In the genomic region with DNA sequence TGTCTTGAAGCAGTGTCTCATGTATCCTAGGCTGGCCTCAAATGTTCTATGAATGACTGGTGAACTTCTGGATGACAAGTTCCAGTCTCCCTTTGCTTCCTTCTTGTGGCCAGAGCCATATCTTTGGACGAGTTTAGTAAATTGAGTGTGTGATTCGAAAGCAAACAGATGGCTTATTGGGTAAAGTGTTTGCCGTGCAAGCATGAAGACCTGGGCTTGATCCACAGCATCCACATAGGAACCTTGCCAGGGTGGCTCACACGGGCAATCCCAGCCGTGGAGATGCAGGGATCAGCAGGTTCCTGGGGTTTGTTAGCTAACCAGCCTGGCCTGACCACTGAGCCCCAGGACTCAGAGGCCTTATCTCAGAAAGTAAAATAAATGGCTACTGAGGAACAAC, we compare ENCODE assay signal across 22 mouse cellular contexts. TPM values are rescaled to one million over a fixed set of nuclear protein-coding genes. Genes with fewer than 3 reads are reported as not detected.
DNase-seq lines count a peak whose midpoint lies in the region; ATAC-seq and TF ChIP-seq lines count a peak whose summit lies in the region.
"Had no signal": no experiment of that assay in that cellular context is flagged by ENCODE, and none has a peak within 500 bp of the region (broad histone marks: within the 10 kb centered on the region; RNA-seq: fewer than 3 reads in every experiment).

No protein-coding gene starts in this region.

- DNase-seq in liver, adult 2 months (ENCODE audit: extremely low read depth, low read depth, low spot score): peak; percentile 96
- no peak for DNase-seq in liver, postnatal 0 days
- DNase-seq: adrenal gland, adult 8-10 months; B cell, adult 2 months; cerebellum, adult 11 months had no signal

- H3K27me3 ChIP-seq in liver, adult 2 months (ENCODE audit: control insufficient read depth, insufficient read depth, low read length): no peaks in the 10 kb centered on the region
- peaks cover 13% of the 10 kb centered on the region for H3K27me3 ChIP-seq in liver, postnatal 0 days (ENCODE audit: insufficient read depth, low read length)
- H3K27me3 ChIP-seq: Patski had no signal

- peaks cover 42% of the 10 kb centered on the region for H3K4me1 ChIP-seq in liver, adult 2 months (ENCODE audit: control insufficient read depth, insufficient read depth, low read length)
- peaks cover 22% of the 10 kb centered on the region for H3K4me1 ChIP-seq in liver, postnatal 0 days (ENCODE audit: insufficient read depth)

- peaks cover 9% of the 10 kb centered on the region for H3K79me2 ChIP-seq in liver, adult 2 months (ENCODE audit: control insufficient read depth, insufficient read depth, low read length)

- H3K36me3 ChIP-seq in liver, adult 2 months (ENCODE audit: control insufficient read depth, insufficient read depth, low read length): no peaks in the 10 kb centered on the region
- H3K36me3 ChIP-seq in liver, postnatal 0 days (replicated peaks; ENCODE audit: insufficient read depth, low read length): no peaks in the 10 kb centered on the region
- H3K36me3 ChIP-seq: G1E had no signal

- no peak overlapping the region for H3K4me3 ChIP-seq in liver, adult 2 months (ENCODE audit: insufficient read depth, low read depth, low read length)
- H3K4me3 ChIP-seq in liver, postnatal 0 days (ENCODE audit: low read depth, low read length): no peak overlapping the region

- H3K27ac ChIP-seq in liver, adult 2 months (replicated peaks; ENCODE audit: insufficient read depth, low read depth, low read length): peak overlapping the region; percentile 95
- H3K27ac ChIP-seq in liver, postnatal 0 days (ENCODE audit: low read depth): no peak overlapping the region

- TF ChIP-seq POLR2A in liver, adult 2 months (IDR thresholded peaks at IDR 0.05; ENCODE audit: extremely low read depth, insufficient read depth, low read length): no peak

- TF ChIP-seq EP300 in liver, postnatal 0 days (IDR thresholded peaks at IDR 0.05; ENCODE audit: low read depth): no peak

- no peak overlapping the region for H3K4me2 ChIP-seq in liver, postnatal 0 days (ENCODE audit: low read depth, low read length)

- WGBS in liver, adult 2 months: 27% methylated on average over 5 of the region's 5 CpGs
- 73% methylated on average over 5 of the region's 5 CpGs for WGBS in liver, postnatal 0 days (ENCODE audit: insufficient replicate concordance)

- H3K9me3 ChIP-seq in liver, postnatal 0 days (ENCODE audit: low read length): no peaks in the 10 kb centered on the region
- H3K9me3 ChIP-seq: G1E had no signal

- no peak for ATAC-seq in liver, postnatal 0 days
- ATAC-seq: activated CD4-positive, CD25-positive, alpha-beta regulatory T cell, adult 4 months; CD4-positive, CD25-positive, alpha-beta regulatory T cell, adult 4 months; Patski had no signal

- H3K9ac ChIP-seq in liver, adult 2 months (ENCODE audit: low read depth, low read length): 0 out of 2 replicates have a peak overlapping the region, but pooled peaks have one; percentile 16
- no peak overlapping the region for H3K9ac ChIP-seq in liver, postnatal 0 days (replicated peaks)

- TF ChIP-seq CTCF in liver, adult 2 months (IDR thresholded peaks at IDR 0.05; ENCODE audit: low read depth, low read length): no peak
- no peak for TF ChIP-seq CTCF in liver, postnatal 0 days (IDR thresholded peaks at IDR 0.05; ENCODE audit: low read depth)

RNA-seq across cellular contexts. Expression of gene Gm10447, which starts 3.9 kb away (rescaled TPM):
- total RNA-seq in liver, adult 2 months (2014; rRNA removed): 0.46 and 0.60 TPM in 2 replicates
- 1.3 and 2.5 TPM in 2 replicates for polyA plus RNA-seq in liver, adult 2 months (2012; rRNA removed)
- 0.06 and 0.25 TPM in 2 replicates for polyA plus RNA-seq in liver, postnatal 0 days (2015; fragmentation: Nextera tagmentation; extraction: Ambion mirVana)
- total RNA-seq: adrenal gland, adult 2 months; adrenal gland, postnatal 14 days; CH12.LX; ES-E14; G1E; MEL had no signal
- polyA plus RNA-seq: adrenal gland, adult 2 months; brain, embryonic 14.5 days; C2C12; CD4-positive, CD25-positive, alpha-beta regulatory T cell, adult 4 months; cerebellum, adult 2 months; G1E; Patski had no signal

RNA-seq across cellular contexts. Expression of gene Shroom1, which starts 4.0 kb away (rescaled TPM):
- 12.8 and 15.4 TPM in 2 replicates for total RNA-seq in liver, adult 2 months (2014; rRNA removed)
- 36.6 and 43.4 TPM in 2 replicates for polyA plus RNA-seq in liver, adult 2 months (2012; rRNA removed)
- polyA plus RNA-seq in liver, postnatal 0 days (2015; fragmentation: Nextera tagmentation; extraction: Ambion mirVana): 5.5 TPM in 2 replicates
- total RNA-seq: CH12.LX, MEL had no signal
- polyA plus RNA-seq: CD4-positive, CD25-positive, alpha-beta regulatory T cell, adult 4 months; G1E; Patski had no signal

RNA-seq across cellular contexts. Expression of gene Gm9837, which starts 17.2 kb away (rescaled TPM):
- not detected in 2 replicates for total RNA-seq in liver, adult 2 months (2014; rRNA removed)
- not detected in 2 replicates for polyA plus RNA-seq in liver, adult 2 months (2012; rRNA removed)
- not detected in 2 replicates for polyA plus RNA-seq in liver, postnatal 0 days (2015; fragmentation: Nextera tagmentation; extraction: Ambion mirVana)
- total RNA-seq: adrenal gland, adult 18-20 months; adrenal gland, adult 2 months; adrenal gland, adult 8-10 months; adrenal gland, postnatal 10 days; adrenal gland, postnatal 14 days; adrenal gland, postnatal 25 days; adrenal gland, postnatal 36 days; adrenal gland, postnatal 4 days; CH12.LX; ES-E14; MEL had no signal
- polyA plus RNA-seq: activated CD4-positive, CD25-positive, alpha-beta regulatory T cell, adult 4 months; adrenal gland, adult 2 months; brain, embryonic 14.5 days; C2C12; CD4-positive, CD25-positive, alpha-beta regulatory T cell, adult 4 months; cerebellum, adult 2 months; G1E; Patski had no signal

RNA-seq across cellular contexts. Expression of gene Gdf9, which starts 22.2 kb away (rescaled TPM):
- 0.09 and 0.34 TPM in 2 replicates for total RNA-seq in liver, adult 2 months (2014; rRNA removed)
- 0.21 and 0.47 TPM in 2 replicates for polyA plus RNA-seq in liver, adult 2 months (2012; rRNA removed)
- polyA plus RNA-seq in liver, postnatal 0 days (2015; fragmentation: Nextera tagmentation; extraction: Ambion mirVana): 0.15 and 0.18 TPM in 2 replicates
- polyA plus RNA-seq: CD4-positive, CD25-positive, alpha-beta regulatory T cell, adult 4 months had no signal

RNA-seq across cellular contexts. Expression of gene Uqcrq, which starts 22.4 kb away (rescaled TPM):
- total RNA-seq in liver, adult 2 months (2014; rRNA removed): 256 TPM in 2 replicates
- polyA plus RNA-seq in liver, adult 2 months (2012; rRNA removed): 1,230 and 1,408 TPM in 2 replicates
- 1,453 and 1,461 TPM in 2 replicates for polyA plus RNA-seq in liver, postnatal 0 days (2015; fragmentation: Nextera tagmentation; extraction: Ambion mirVana)
